Mouse (Mus musculus): ENCODE results near the gene Cnnm2. TPM values are rescaled to one million over a fixed set of nuclear protein-coding genes. Genes with fewer than 3 reads are reported as not detected.

Gene Cnnm2
- polyA plus RNA-seq, 2 experiments: 4.8 to 6.7 TPM

- no peak for TF ChIP-seq POLR2A (IDR thresholded peaks at IDR 0.05; ENCODE audit: borderline replicate concordance, extremely low read depth, insufficient read depth, insufficient read length)
- Histone ChIP-seq H3K4me2 (replicated peaks; ENCODE audit: low read depth, low read length, severe bottlenecking) (no peak overlapping the region), H3K4me3 (replicated peaks; ENCODE audit: low read length) (no peak overlapping the region), H3K27me3 (ENCODE audit: control insufficient read depth, insufficient read depth, low read length) (no peaks in the 10 kb centered on the region), H3K4me1 (ENCODE audit: control insufficient read depth, insufficient read depth, low read length) (0 out of 2 replicates have a peak, but pooled peaks cover 4% of the 10 kb centered on the region), H3K36me3 (ENCODE audit: control insufficient read depth, insufficient read depth, low read length) (no peaks in the 10 kb centered on the region), H3K27ac (replicated peaks; ENCODE audit: low read depth, low read length) (no peak overlapping the region), H3K9me3 (ENCODE audit: control insufficient read depth, low read length) (no peaks in the 10 kb centered on the region), H3K9ac (ENCODE audit: low read depth, low read length, severe bottlenecking) (no peak overlapping the region)
- no peak for DNase-seq (ENCODE audit: low spot score)
- 67% methylated on average over 4 of the region's 4 CpGs for WGBS
- ATAC-seq (ENCODE audit: low FRiP score, low read depth): no peak
These were observed 61.1 kb downstream of the Cnnm2 start for GRCm38 (mm10) chr19:46822491-46822890.

GRCm38 (mm10) chr19:46823759-46824158 lies 62.4 kb downstream of the Cnnm2 start:
- WGBS: 53% methylated on average over 5 of the region's 5 CpGs
- 0 out of 2 replicates have a peak, but pooled peaks cover 4% of the 10 kb centered on the region for H3K4me1 ChIP-seq (ENCODE audit: control insufficient read depth, insufficient read depth, low read length)

GRCm38 (mm10) chr19:46824867-46825266 lies 63.5 kb downstream of the Cnnm2 start:
- 44% methylated on average over 7 of the region's 7 CpGs for WGBS
- no peak overlapping the region for H3K4me2 ChIP-seq (replicated peaks; ENCODE audit: low read depth, low read length, severe bottlenecking)
- H3K27me3 ChIP-seq (ENCODE audit: control insufficient read depth, insufficient read depth, low read length): no peaks in the 10 kb centered on the region; the same call in 1 of the 2 replicates
- ATAC-seq (ENCODE audit: low FRiP score, low read depth): no peak
- no peak overlapping the region for H3K4me3 ChIP-seq (replicated peaks; ENCODE audit: low read length)
- no peaks in the 10 kb centered on the region for H3K36me3 ChIP-seq (ENCODE audit: control insufficient read depth, insufficient read depth, low read length)
- H3K9ac ChIP-seq (ENCODE audit: low read depth, low read length, severe bottlenecking): no peak overlapping the region
- DNase-seq (ENCODE audit: low spot score): peak; percentile 22
- no peaks in the 10 kb centered on the region for H3K9me3 ChIP-seq (ENCODE audit: control insufficient read depth, low read length)
- 0 out of 2 replicates have a peak, but pooled peaks cover 4% of the 10 kb centered on the region for H3K4me1 ChIP-seq (ENCODE audit: control insufficient read depth, insufficient read depth, low read length)
- no peak overlapping the region for H3K27ac ChIP-seq (replicated peaks; ENCODE audit: low read depth, low read length)
- no peak for TF ChIP-seq POLR2A (IDR thresholded peaks at IDR 0.05; ENCODE audit: borderline replicate concordance, extremely low read depth, insufficient read depth, insufficient read length)

More at GRCm38 (mm10) chr19:46823759-46824158, 62.4 kb downstream of the Cnnm2 start:
- DNase-seq (ENCODE audit: low spot score): no peak
- TF ChIP-seq POLR2A (IDR thresholded peaks at IDR 0.05; ENCODE audit: borderline replicate concordance, extremely low read depth, insufficient read depth, insufficient read length): no peak
- H3K36me3 ChIP-seq (ENCODE audit: control insufficient read depth, insufficient read depth, low read length): no peaks in the 10 kb centered on the region
- no peaks in the 10 kb centered on the region; the same call in 1 of the 2 replicates for H3K27me3 ChIP-seq (ENCODE audit: control insufficient read depth, insufficient read depth, low read length)
- H3K4me3 ChIP-seq (replicated peaks; ENCODE audit: low read length): no peak overlapping the region
- H3K4me2 ChIP-seq (replicated peaks; ENCODE audit: low read depth, low read length, severe bottlenecking): no peak overlapping the region
- no peak overlapping the region for H3K27ac ChIP-seq (replicated peaks; ENCODE audit: low read depth, low read length)
- ATAC-seq (ENCODE audit: low FRiP score, low read depth): no peak
- no peak overlapping the region for H3K9ac ChIP-seq (ENCODE audit: low read depth, low read length, severe bottlenecking)
- H3K9me3 ChIP-seq (ENCODE audit: control insufficient read depth, low read length): no peaks in the 10 kb centered on the region

GRCm38 (mm10) chr19:46827654-46828165 lies 66.3 kb downstream of the Cnnm2 start:
- H3K4me3 ChIP-seq (replicated peaks; ENCODE audit: low read length): no peak overlapping the region
- no peaks in the 10 kb centered on the region for H3K9me3 ChIP-seq (ENCODE audit: control insufficient read depth, low read length)
- ATAC-seq (ENCODE audit: low FRiP score, low read depth) (no peak), DNase-seq (ENCODE audit: low spot score) (no peak)
- 83% methylated on average over 5 of the region's 5 CpGs for WGBS
- no peaks in the 10 kb centered on the region for H3K36me3 ChIP-seq (ENCODE audit: control insufficient read depth, insufficient read depth, low read length)
- H3K27ac ChIP-seq (replicated peaks; ENCODE audit: low read depth, low read length): no peak overlapping the region
- H3K9ac ChIP-seq (ENCODE audit: low read depth, low read length, severe bottlenecking): no peak overlapping the region
- TF ChIP-seq POLR2A (IDR thresholded peaks at IDR 0.05; ENCODE audit: borderline replicate concordance, extremely low read depth, insufficient read depth, insufficient read length): no peak
- no peaks in the 10 kb centered on the region; the same call in 1 of the 2 replicates for H3K27me3 ChIP-seq (ENCODE audit: control insufficient read depth, insufficient read depth, low read length)
- H3K4me2 ChIP-seq (replicated peaks; ENCODE audit: low read depth, low read length, severe bottlenecking): no peak overlapping the region
- 0 out of 2 replicates have a peak, but pooled peaks cover 4% of the 10 kb centered on the region for H3K4me1 ChIP-seq (ENCODE audit: control insufficient read depth, insufficient read depth, low read length)

- H3K4me2 ChIP-seq (replicated peaks; ENCODE audit: low read depth, low read length, severe bottlenecking): no peak overlapping the region
- no peak for TF ChIP-seq POLR2A (IDR thresholded peaks at IDR 0.05; ENCODE audit: borderline replicate concordance, extremely low read depth, insufficient read depth, insufficient read length)
- H3K36me3 ChIP-seq (ENCODE audit: control insufficient read depth, insufficient read depth, low read length): no peaks in the 10 kb centered on the region
- H3K4me1 ChIP-seq (ENCODE audit: control insufficient read depth, insufficient read depth, low read length): 0 out of 2 replicates have a peak, but pooled peaks cover 4% of the 10 kb centered on the region
- no peak for ATAC-seq (ENCODE audit: low FRiP score, low read depth)
- 31% methylated on average over 3 of the region's 3 CpGs for WGBS
- H3K4me3 ChIP-seq (replicated peaks; ENCODE audit: low read length): no peak overlapping the region
- H3K9ac ChIP-seq (ENCODE audit: low read depth, low read length, severe bottlenecking): no peak overlapping the region
- H3K27me3 ChIP-seq (ENCODE audit: control insufficient read depth, insufficient read depth, low read length): no peaks in the 10 kb centered on the region; the same call in 1 of the 2 replicates
- no peak for DNase-seq (ENCODE audit: low spot score)
- no peak overlapping the region for H3K27ac ChIP-seq (replicated peaks; ENCODE audit: low read depth, low read length)
- no peaks in the 10 kb centered on the region for H3K9me3 ChIP-seq (ENCODE audit: control insufficient read depth, low read length)
These were observed 67.6 kb downstream of the Cnnm2 start for GRCm38 (mm10) chr19:46828961-46829360.
